Mouse (Mus musculus) G1E (cell line): ENCODE data around the gene Apln. TPM values are rescaled to one million over a fixed set of nuclear protein-coding genes. Genes with fewer than 3 reads are reported as not detected.

Experiments used
- ATAC-seq: 2 replicates; pipeline ENCODE4 v1.8.0; 2016; ENCODE audit warnings: mild to moderate bottlenecking; ENCODE audit not compliant: insufficient number of reproducible peaks, poor library complexity, low FRiP score, severe bottlenecking; ENCODE audit errors: extremely low read depth
- DNase-seq: peaks from one replicate; pipeline ENCODE4 v3.0.0; 2012; ENCODE audit warnings: low spot score
- H3K27me3 ChIP-seq: 2 replicates; pipeline ENCODE4 v1.6.1; 2012; ENCODE audit warnings: mild to moderate bottlenecking, low read length, inconsistent platforms; ENCODE audit not compliant: insufficient read depth
- H3K36me3 ChIP-seq: replicated peaks from 2 replicates; pipeline ENCODE3; 2012; ENCODE audit warnings: mild to moderate bottlenecking, inconsistent platforms
- H3K4me1 ChIP-seq: 2 replicates; pipeline ENCODE4 v1.6.1; 2012; ENCODE audit warnings: low read depth, low read length, inconsistent platforms, mixed read lengths; ENCODE audit not compliant: insufficient read depth
- H3K4me3 ChIP-seq: 2 replicates; pipeline ENCODE4 v1.5.1; 2012; ENCODE audit warnings: low read depth, mild to moderate bottlenecking, inconsistent platforms, low read length, moderate library complexity, mixed read lengths
- H3K9me3 ChIP-seq: replicated peaks from 2 replicates; pipeline ENCODE4 v1.6.1; 2012; ENCODE audit warnings: inconsistent platforms
- CTCF ChIP-seq: IDR thresholded peaks from 2 replicates; pipeline ENCODE4 v1.5.1; 2012; ENCODE audit warnings: low read depth, low read length, inconsistent platforms, mixed read lengths
- GATA1 ChIP-seq: IDR thresholded peaks from 2 replicates; pipeline ENCODE4 v1.6.1; 2012; ENCODE audit warnings: borderline replicate concordance, low read length, inconsistent platforms, mixed read lengths
- GATA2 ChIP-seq: IDR thresholded peaks from 2 replicates; pipeline ENCODE4 v1.6.1; 2012; ENCODE audit warnings: low read depth, low read length, inconsistent platforms, borderline replicate concordance
- POLR2AphosphoS5 ChIP-seq: IDR thresholded peaks from 2 replicates; pipeline ENCODE4 v1.6.1; 2012; ENCODE audit warnings: low read depth, low read length, inconsistent platforms; ENCODE audit not compliant: insufficient replicate concordance
- TAL1 ChIP-seq: conservative IDR thresholded peaks from 2 replicates; pipeline ENCODE4 v1.6.1; 2012; ENCODE audit warnings: low read depth, low read length, inconsistent platforms, mixed read lengths
- polyA plus RNA-seq: library from polyadenylated mRNA; stranded (reverse); fragments of >175 nt; gene quantifications from 2 replicates; pipeline ENCODE4 v1.2.3, GENCODE M21; 2012
- total RNA-seq, 2 experiments: library from RNA; stranded (forward) in 1 of 2; stranded (reverse) in 1 of 2; fragments of 200-1000 nt in 1 of 2; fragments of >200 nt in 1 of 2; fragmentation: Nextera tagmentation in 1 of 2; gene quantifications; 2 replicates each; pipeline ENCODE4 v1.2.3; 2014 to 2017

Gene Apln
- total and polyA plus RNA-seq, 3 experiments, result 0.04 to 0.05 TPM; not detected in 1

DNA sequence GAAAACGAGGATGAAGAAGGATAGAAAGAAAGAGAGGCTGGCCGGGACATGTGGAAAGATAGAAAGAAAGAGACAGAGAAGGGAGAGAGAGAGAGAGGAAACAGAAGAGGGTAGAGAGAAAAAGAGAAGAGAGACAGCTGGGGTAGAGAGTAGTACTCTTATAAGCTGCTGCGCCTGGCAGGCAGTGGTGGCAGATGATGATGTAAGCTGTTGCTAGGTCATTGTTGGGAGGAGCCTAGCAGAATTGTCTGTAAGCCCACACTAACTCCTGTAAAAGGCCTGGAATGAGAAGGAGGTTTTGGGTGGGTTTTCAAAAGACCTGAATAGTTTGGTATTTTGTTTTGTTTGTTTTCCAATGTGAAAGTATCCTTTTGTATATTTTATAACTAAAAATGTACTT is 32.2 kb upstream of the Apln start:
- Histone ChIP-seq H3K4me1 (no peaks in the 10 kb centered on the region), H3K9me3 (no peaks in the 10 kb centered on the region), H3K27me3 (no peaks in the 10 kb centered on the region), H3K4me3 (no peak overlapping the region), H3K36me3 (no peaks in the 10 kb centered on the region)
- TF ChIP-seq TAL1, result no peak
- no peak for TF ChIP-seq GATA2
- TF ChIP-seq CTCF, result no peak
- TF ChIP-seq POLR2AphosphoS5, result no peak
- TF ChIP-seq GATA1, result no peak
- no peak for ATAC-seq
- no peak for DNase-seq

DNA sequence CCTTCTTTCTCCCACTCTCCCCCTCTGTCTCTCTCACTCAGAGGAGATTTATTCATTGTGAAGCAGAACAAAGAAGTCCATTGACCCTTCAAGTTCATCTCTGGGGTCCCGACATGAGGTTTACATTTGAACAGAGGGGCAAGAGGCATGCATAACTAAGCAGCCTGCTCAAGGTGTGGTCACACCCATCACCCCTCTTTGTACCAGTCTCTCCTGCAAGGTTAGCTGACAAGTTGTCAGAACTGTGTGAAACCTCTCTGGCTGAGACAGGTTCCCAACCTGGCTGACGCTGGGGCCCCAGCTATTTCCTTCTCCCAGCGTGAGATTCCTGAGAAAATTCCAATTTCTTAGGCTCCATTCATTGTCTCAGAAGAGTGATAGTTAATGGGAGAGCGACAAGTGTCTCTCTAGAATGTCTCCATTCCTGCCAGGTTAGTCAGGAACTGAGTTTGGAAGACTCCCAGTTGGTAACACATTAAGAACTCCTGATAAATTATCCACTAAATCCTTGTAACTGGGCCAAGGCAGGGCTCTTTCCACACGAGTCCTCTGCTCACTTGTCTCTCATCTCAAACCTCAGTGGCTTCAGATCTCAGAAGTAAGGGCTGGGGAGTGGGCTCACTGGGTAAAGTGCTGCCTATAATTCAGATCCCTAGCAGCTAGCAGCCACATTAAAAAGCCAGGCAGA is 29.7 kb upstream of the Apln start:
- no peak for TF ChIP-seq POLR2AphosphoS5
- TF ChIP-seq CTCF, result no peak
- TF ChIP-seq GATA2, result no peak
- no peak for TF ChIP-seq GATA1
- TF ChIP-seq TAL1, result no peak
- DNase-seq, result no peak
- no peaks in the 10 kb centered on the region for H3K36me3 ChIP-seq
- no peak for ATAC-seq
- H3K4me3 ChIP-seq, result no peak overlapping the region
- no peaks in the 10 kb centered on the region for H3K27me3 ChIP-seq
- no peaks in the 10 kb centered on the region for H3K4me1 ChIP-seq
- H3K9me3 ChIP-seq, result no peaks in the 10 kb centered on the region

DNA sequence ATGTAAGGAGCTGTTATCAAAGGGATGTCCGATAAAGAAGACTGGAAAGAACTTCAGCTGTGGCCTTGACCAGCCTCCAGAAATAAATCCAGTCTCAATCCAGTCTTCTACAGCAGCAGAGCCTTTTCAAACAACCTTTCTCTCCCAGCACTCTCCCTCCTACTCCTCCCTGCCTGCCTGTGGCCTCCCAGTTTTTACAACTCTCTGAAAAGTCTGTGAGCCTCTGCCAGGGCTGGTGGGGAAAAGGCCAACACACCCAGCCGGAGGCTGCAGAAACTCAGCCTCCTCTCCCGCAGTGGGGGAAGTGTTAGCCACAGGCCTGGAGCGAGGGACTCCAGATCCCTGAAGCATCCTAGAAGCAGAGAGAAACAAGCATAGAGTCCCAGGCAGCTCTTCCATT is 27.8 kb upstream of the Apln start:
- DNase-seq, result no peak
- no peak for ATAC-seq
- no peaks in the 10 kb centered on the region for H3K36me3 ChIP-seq
- TF ChIP-seq CTCF, result no peak
- no peak for TF ChIP-seq GATA2
- H3K27me3 ChIP-seq, result no peaks in the 10 kb centered on the region
- H3K4me3 ChIP-seq, result no peak overlapping the region
- no peaks in the 10 kb centered on the region for H3K9me3 ChIP-seq
- no peaks in the 10 kb centered on the region for H3K4me1 ChIP-seq

DNA sequence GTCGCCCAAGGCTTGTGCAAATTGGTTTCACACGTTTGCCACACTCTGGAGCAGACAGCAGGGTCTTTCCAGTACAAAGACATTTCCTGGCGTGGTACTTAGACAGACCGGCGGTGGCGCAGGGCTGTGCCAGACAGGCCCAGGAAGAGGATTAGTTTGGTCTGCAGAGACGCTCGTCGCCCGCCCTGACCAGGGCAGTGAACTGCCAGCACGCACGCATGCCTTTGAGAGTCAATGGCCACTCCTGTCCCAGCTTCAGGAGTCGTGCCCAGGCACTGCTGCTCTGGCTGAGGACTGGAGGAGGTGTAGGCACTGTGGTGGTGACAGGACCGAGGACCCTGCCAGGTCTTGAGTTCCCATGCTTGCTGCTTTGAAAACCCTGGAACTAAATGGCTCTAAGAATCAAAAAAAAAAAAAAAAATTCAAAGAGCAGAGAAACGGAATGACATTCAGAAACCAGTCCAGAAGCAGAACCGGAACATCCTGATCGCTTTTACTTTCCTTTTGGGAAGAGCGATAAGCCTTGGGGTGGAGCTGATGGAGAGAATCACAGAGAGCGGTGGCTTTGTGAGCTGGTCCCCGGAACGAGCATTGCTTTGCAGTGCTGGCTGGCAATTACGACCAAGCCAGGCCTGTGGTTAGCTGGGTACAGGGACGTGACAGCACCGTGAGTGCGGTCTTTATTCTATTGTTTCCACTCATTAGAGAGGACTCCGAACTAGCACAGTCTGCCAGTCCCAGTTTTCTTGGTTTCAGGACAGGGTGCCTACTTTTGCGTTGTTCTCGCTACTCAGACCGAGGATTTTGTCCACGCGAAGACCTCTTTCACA is 19.7 kb upstream of the Apln start:
- no peaks in the 10 kb centered on the region for H3K9me3 ChIP-seq
- no peaks in the 10 kb centered on the region for H3K4me1 ChIP-seq
- H3K4me3 ChIP-seq, result no peak overlapping the region
- ATAC-seq (no peak), DNase-seq (no peak)
- no peak for TF ChIP-seq TAL1
- H3K27me3 ChIP-seq, result no peaks in the 10 kb centered on the region
- no peaks in the 10 kb centered on the region for H3K36me3 ChIP-seq

DNA sequence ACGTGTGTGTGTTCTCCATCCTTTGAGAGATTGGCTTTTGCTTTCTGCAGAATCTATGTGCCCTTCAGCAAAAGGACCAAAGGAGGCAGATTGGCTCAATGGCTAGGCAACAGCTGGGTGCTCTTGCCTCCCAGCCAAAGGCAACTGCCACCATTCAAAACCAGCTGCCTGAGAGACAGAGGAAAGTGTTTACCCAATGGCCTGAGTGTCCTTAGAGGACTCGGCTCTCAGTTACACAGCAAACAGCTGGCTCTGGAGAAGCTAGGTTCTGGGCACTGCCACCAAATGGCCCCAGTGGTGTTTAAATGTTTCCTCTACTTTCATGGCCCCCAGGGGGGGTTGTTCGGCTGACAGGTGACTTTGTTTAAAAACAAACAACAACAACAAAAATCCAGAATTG is 19.1 kb upstream of the Apln start:
- Histone ChIP-seq H3K27me3 (no peaks in the 10 kb centered on the region), H3K4me3 (no peak overlapping the region)

DNA sequence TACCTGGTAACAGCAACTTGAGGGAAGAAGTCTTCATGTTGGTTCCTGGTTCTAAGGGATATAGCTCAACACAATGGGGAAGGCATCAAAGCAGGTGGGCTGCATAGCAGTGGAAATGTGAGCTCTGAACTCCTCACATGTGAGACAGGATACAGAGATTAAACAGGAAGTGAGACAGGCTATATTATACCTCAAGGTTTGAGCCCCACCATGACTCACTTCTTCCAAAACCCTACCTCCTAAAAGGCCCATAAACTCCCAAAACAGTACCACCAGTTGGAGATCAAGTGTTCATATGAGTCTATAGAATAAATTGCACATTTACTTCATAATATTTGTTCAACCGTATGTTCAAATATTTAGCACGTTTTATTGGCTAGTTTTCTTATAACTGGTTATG is 11.7 kb upstream of the Apln start:
- DNase-seq, result no peak
- TF ChIP-seq POLR2AphosphoS5 (no peak), CTCF (no peak), GATA2 (no peak), GATA1 (no peak), TAL1 (no peak)
- Histone ChIP-seq H3K36me3 (no peaks in the 10 kb centered on the region), H3K9me3 (no peaks in the 10 kb centered on the region), H3K4me1 (no peaks in the 10 kb centered on the region), H3K27me3 (no peaks in the 10 kb centered on the region), H3K4me3 (no peak overlapping the region)
- no peak for ATAC-seq

More for the DNA sequence above, 19.1 kb upstream of the Apln start:
- no peaks in the 10 kb centered on the region for H3K9me3 ChIP-seq
- TF ChIP-seq POLR2AphosphoS5 (no peak), TAL1 (no peak), GATA2 (no peak), CTCF (no peak)
- H3K4me1 ChIP-seq, result no peaks in the 10 kb centered on the region
- DNase-seq (no peak), ATAC-seq (no peak)
- H3K36me3 ChIP-seq, result no peaks in the 10 kb centered on the region
